14 mouse cellular contexts compared by ENCODE assay signal in genomic region chrX:8222296-8222677, GRCm38 (mm10). TPM values are rescaled to one million over a fixed set of nuclear protein-coding genes. Genes with fewer than 3 reads are reported as not detected.
A peak's percentile ranks its signal among the peaks of the same experiment; 100 is the strongest.
DNase-seq lines count a peak whose midpoint lies in the region; ATAC-seq and TF ChIP-seq lines count a peak whose summit lies in the region.
"Had no signal": no experiment of that assay in that cellular context is flagged by ENCODE, and none has a peak within 500 bp of the region (broad histone marks: within the 10 kb centered on the region; RNA-seq: fewer than 3 reads in every experiment).

No protein-coding gene starts in this region.

- WGBS in forebrain, postnatal 0 days, result 76% methylated on average over 3 of the region's 3 CpGs
- whole genome bisulfite sequencing in forebrain, embryonic 13.5 days, result 72% methylated on average over 3 of the region's 3 CpGs

- H3K27me3 ChIP-seq in forebrain, postnatal 0 days (ENCODE audit: insufficient read depth, low read length), result no peaks in the 10 kb centered on the region
- H3K27me3 ChIP-seq in forebrain, embryonic 13.5 days, result no peaks in the 10 kb centered on the region
- H3K27me3 ChIP-seq: heart, embryonic 12.5 days; midbrain, embryonic 12.5 days; neural tube, embryonic 12.5 days had no signal

- no peaks in the 10 kb centered on the region for H3K9me3 ChIP-seq in forebrain, postnatal 0 days (ENCODE audit: low read length)
- H3K9me3 ChIP-seq in forebrain, embryonic 13.5 days (replicated peaks), result no peaks in the 10 kb centered on the region; the same call in 1 of the 2 replicates
- H3K9me3 ChIP-seq: heart, embryonic 12.5 days; midbrain, embryonic 12.5 days; neural tube, embryonic 12.5 days had no signal

- H3K9ac ChIP-seq in forebrain, postnatal 0 days, result no peak overlapping the region
- H3K9ac ChIP-seq in forebrain, embryonic 13.5 days, result no peak overlapping the region
- H3K9ac ChIP-seq: heart, embryonic 12.5 days; hindbrain, embryonic 14.5 days; midbrain, embryonic 12.5 days; neural tube, embryonic 12.5 days had no signal

- no peak overlapping the region for H3K4me2 ChIP-seq in forebrain, postnatal 0 days (ENCODE audit: low read depth)
- H3K4me2 ChIP-seq in forebrain, embryonic 13.5 days, result no peak overlapping the region
- H3K4me2 ChIP-seq: heart, embryonic 12.5 days; hindbrain, embryonic 14.5 days; midbrain, embryonic 12.5 days; neural tube, embryonic 12.5 days had no signal

- H3K27ac ChIP-seq in forebrain, postnatal 0 days (ENCODE audit: low read depth, low read length), result peak overlapping the region; percentile 35; the same call in 1 of the 2 replicates
- no peak overlapping the region for H3K27ac ChIP-seq in forebrain, embryonic 13.5 days
- H3K27ac ChIP-seq: hindbrain, embryonic 14.5 days; midbrain, embryonic 12.5 days; neural tube, embryonic 12.5 days had no signal

- no peaks in the 10 kb centered on the region for H3K36me3 ChIP-seq in forebrain, postnatal 0 days (ENCODE audit: insufficient read depth)
- H3K36me3 ChIP-seq in forebrain, embryonic 13.5 days (ENCODE audit: poor library complexity, severe bottlenecking), result no peaks in the 10 kb centered on the region
- H3K36me3 ChIP-seq: heart, embryonic 12.5 days; midbrain, embryonic 12.5 days; neural tube, embryonic 12.5 days had no signal

- ATAC-seq in forebrain, postnatal 0 days, result peak; percentile 83
- ATAC-seq in forebrain, embryonic 13.5 days, result no peak

- no peaks in the 10 kb centered on the region for H3K4me1 ChIP-seq in forebrain, postnatal 0 days (ENCODE audit: insufficient read depth)
- H3K4me1 ChIP-seq in forebrain, embryonic 13.5 days, result no peaks in the 10 kb centered on the region
- H3K4me1 ChIP-seq: heart, embryonic 12.5 days; midbrain, embryonic 12.5 days; neural tube, embryonic 12.5 days had no signal

- peak; percentile 61 for DNase-seq in forebrain, postnatal 0 days
- DNase-seq in cerebellum, postnatal 10 days, result peak; percentile 58 to 66
- DNase-seq in layer of hippocampus, adult 9-10 months (ENCODE audit: low spot score), result peak; percentile 49
- DNase-seq in right cerebral cortex, postnatal 25 days, result peak; percentile 44
- no peak for DNase-seq in urinary bladder, postnatal 36 days (ENCODE audit: low spot score in 2 of 2)
- no peak for DNase-seq in kidney, adult 9 months
- no peak for DNase-seq in urinary bladder, postnatal 10 days (ENCODE audit: low spot score)
- DNase-seq: adrenal gland, adult 8-10 months; embryo, embryonic 11 days had no signal

- H3K4me3 ChIP-seq in forebrain, postnatal 0 days (ENCODE audit: low read depth, low read length), result no peak overlapping the region
- no peak overlapping the region for H3K4me3 ChIP-seq in forebrain, embryonic 13.5 days
- H3K4me3 ChIP-seq: heart, embryonic 12.5 days; midbrain, embryonic 12.5 days; neural tube, embryonic 12.5 days had no signal

- no peak for TF ChIP-seq CTCF in forebrain, postnatal 0 days (IDR thresholded peaks at IDR 0.05; ENCODE audit: low read depth)

RNA-seq across cellular contexts. Expression of gene Porcn, which starts 16.0 kb away (rescaled TPM):
- total RNA-seq in forebrain, postnatal 0 days (2014; rRNA removed), result 37.0 and 45.8 TPM in 2 replicates
- 39.4 and 46.6 TPM in 2 replicates for polyA plus RNA-seq in forebrain, postnatal 0 days (2015; fragmentation: Nextera tagmentation; extraction: Ambion mirVana)
- polyA plus RNA-seq in forebrain, embryonic 13.5 days (2015; fragmentation: Nextera tagmentation; extraction: Ambion mirVana), result 29.1 and 32.3 TPM in 2 replicates

RNA-seq across cellular contexts. Expression of gene Ebp, which starts 29.0 kb away (rescaled TPM):
- 11.3 and 14.3 TPM in 2 replicates for total RNA-seq in forebrain, postnatal 0 days (2014; rRNA removed)
- polyA plus RNA-seq in forebrain, postnatal 0 days (2015; fragmentation: Nextera tagmentation; extraction: Ambion mirVana), result 20.0 and 23.9 TPM in 2 replicates
- polyA plus RNA-seq in forebrain, embryonic 13.5 days (2015; fragmentation: Nextera tagmentation; extraction: Ambion mirVana), result 21.2 and 21.5 TPM in 2 replicates

RNA-seq across cellular contexts. Expression of gene Ftsj1, which starts 29.9 kb away (rescaled TPM):
- 36.9 and 44.9 TPM in 2 replicates for total RNA-seq in forebrain, postnatal 0 days (2014; rRNA removed)
- polyA plus RNA-seq in forebrain, postnatal 0 days (2015; fragmentation: Nextera tagmentation; extraction: Ambion mirVana), result 40.0 and 45.4 TPM in 2 replicates
- polyA plus RNA-seq in forebrain, embryonic 13.5 days (2015; fragmentation: Nextera tagmentation; extraction: Ambion mirVana), result 51.3 and 51.7 TPM in 2 replicates

RNA-seq across cellular contexts. Expression of gene Tbc1d25, which starts 46.3 kb away (rescaled TPM):
- total RNA-seq in forebrain, postnatal 0 days (2014; rRNA removed), result 16.3 and 19.3 TPM in 2 replicates
- polyA plus RNA-seq in forebrain, postnatal 0 days (2015; fragmentation: Nextera tagmentation; extraction: Ambion mirVana), result 19.4 and 22.7 TPM in 2 replicates
- polyA plus RNA-seq in forebrain, embryonic 13.5 days (2015; fragmentation: Nextera tagmentation; extraction: Ambion mirVana), result 14.2 and 15.7 TPM in 2 replicates

RNA-seq across cellular contexts. Expression of gene Slc38a5, which starts 48.6 kb away (rescaled TPM):
- 15.3 and 20.8 TPM in 2 replicates for total RNA-seq in forebrain, postnatal 0 days (2014; rRNA removed)
- polyA plus RNA-seq in forebrain, postnatal 0 days (2015; fragmentation: Nextera tagmentation; extraction: Ambion mirVana), result 21.5 and 25.0 TPM in 2 replicates
- 14.1 and 14.9 TPM in 2 replicates for polyA plus RNA-seq in forebrain, embryonic 13.5 days (2015; fragmentation: Nextera tagmentation; extraction: Ambion mirVana)
- total RNA-seq: adrenal gland, adult 8-10 months had no signal

Comparison
In these comparisons a context has a peak if more than half of its experiments do, and no peak if none do; other contexts are left out.
1. DNase-seq: peak in forebrain, postnatal 0 days (single experiment), cerebellum, postnatal 10 days (2 of 2), layer of hippocampus, adult 9-10 months (single experiment) and right cerebral cortex, postnatal 25 days (single experiment); none in urinary bladder, postnatal 36 days (0 of 2), kidney, adult 9 months (single experiment) and urinary bladder, postnatal 10 days (single experiment).